Mouse (Mus musculus): ENCODE measurements around the gene H2-DMb1.
A peak's percentile ranks its signal among the peaks of the same experiment; 100 is the strongest.

Gene H2-DMb1

DNA sequence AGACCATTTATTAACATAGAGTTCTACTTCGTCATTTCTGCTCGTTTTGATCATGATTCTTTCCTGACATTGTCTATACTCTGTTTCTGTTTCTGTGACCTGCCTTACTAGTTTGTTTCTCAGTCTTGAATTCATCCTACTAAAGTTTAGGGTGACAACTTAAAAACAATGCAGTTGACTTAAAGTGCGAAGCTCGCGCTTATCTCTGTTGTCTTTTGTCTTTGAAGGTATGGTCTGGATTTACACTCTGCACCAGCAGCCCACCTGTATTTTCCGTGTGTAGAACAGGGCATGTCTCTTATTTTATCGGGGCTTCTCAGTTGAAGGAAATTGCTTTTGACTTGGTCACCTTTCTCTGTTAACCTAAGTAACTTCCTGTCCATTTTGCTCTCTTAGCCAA is 29.8 kb upstream of the H2-DMb1 start:
- no peak for DNase-seq (ENCODE audit: low spot score in 2 of 2)

GRCm38 (mm10) chr17:34123518-34123917 is 29.4 kb upstream of the H2-DMb1 start:
- no peak for DNase-seq (ENCODE audit: low spot score in 2 of 2)

DNA sequence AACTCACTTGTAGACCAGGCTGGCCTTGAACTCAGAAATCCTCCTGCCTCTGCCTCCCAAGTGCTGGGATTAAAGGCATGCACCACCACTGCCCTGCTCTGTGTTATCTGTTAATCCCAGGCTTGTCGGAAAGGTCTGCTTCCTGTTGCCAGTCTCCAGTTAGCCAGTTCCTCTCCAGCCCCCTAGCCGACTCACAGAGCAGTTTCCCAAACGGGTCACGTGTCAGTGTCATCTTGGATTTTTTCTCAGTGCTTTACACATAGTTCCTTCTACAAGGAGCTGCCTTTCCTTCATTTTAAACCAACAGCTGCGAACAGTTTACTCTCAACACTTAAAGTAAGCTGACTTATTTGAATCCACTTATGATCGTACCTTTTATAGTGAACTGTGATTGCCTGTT is 28.2 kb upstream of the H2-DMb1 start:
- DNase-seq (ENCODE audit: low spot score in 2 of 2): no peak

DNA sequence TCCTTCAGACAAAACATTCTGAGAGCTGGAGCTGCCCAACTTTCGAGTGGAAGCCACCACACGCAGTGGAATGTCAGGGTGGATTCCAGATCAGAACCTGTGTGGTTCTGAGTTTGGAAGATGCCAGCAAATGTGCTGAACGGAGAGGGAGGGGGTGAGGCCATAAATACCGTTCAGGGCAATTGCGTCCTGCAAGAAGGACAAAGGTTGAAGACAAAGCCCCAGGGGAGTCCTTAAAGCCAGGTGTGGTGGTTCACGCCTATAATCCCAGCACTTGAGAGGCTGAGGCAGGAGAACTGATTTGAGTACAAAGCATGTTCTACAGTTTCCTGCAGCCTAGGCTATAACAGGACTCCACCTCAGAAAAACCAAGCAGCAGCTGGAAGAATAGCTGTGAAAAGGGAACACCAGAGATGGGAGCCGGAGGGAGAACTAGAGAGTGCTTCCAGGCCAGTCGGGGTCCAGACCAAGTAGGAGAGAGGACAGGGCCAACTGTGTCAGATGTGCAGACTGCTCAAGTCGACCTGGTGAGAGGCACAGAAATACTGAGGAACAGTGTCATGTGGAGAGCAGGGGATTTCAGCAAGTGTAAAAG is 25.9 kb upstream of the H2-DMb1 start:
- DNase-seq (ENCODE audit: low spot score in 2 of 2): no peak

DNA sequence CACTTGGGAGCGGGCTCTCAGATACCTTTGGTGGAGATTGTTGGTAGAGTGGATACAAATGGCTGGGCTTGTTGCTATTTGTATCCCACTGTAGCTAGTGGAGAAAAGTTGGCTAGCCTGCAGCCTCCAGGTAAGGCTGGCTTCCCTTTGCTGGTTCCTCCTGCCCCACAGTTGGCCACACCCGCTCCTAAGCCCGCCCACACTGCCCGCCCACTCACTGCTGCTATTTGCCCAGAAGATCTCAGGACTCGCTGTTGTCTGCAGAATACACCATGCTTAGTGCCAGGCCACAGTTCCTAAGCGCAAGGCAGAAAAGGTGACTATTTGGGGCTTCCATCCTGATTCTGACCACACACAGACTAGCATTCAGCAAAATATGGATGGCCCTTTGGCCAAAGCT is 25.4 kb upstream of the H2-DMb1 start:
- peak; percentile 56 to 61 for DNase-seq (ENCODE audit: low spot score in 2 of 2)

DNA sequence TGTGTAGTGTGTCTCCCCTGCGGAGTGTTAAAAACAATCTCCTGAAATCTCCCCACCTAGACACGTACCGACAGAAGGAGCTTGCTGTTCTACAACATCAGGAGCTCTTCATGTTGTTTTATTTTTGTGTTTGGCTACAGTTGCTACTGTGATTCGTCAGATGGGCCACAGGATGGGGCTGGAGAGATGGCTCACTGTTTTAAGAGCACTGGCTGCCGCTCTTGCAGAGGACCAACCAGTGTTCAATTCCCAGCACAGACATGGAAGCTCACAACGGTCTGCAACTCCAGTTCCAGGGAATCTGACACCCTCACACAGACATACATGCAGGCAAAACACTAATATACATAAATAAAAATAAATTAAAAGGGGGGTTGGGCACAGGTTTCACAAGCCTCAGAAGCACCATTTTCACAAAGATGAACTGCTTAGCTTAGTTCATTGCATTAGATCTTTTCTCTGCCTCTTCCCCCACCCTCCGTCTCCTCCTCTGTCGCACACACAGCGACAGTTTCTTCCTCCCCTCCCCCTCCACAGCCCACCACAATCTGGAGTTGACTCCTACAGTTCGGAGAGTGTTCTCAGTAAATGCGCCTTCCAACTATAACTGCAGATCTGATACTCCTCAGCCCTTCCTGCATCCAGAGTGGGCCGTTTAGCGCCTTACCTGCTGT is 24.5 kb upstream of the H2-DMb1 start:
- no peak for DNase-seq (ENCODE audit: low spot score in 2 of 2)

DNA sequence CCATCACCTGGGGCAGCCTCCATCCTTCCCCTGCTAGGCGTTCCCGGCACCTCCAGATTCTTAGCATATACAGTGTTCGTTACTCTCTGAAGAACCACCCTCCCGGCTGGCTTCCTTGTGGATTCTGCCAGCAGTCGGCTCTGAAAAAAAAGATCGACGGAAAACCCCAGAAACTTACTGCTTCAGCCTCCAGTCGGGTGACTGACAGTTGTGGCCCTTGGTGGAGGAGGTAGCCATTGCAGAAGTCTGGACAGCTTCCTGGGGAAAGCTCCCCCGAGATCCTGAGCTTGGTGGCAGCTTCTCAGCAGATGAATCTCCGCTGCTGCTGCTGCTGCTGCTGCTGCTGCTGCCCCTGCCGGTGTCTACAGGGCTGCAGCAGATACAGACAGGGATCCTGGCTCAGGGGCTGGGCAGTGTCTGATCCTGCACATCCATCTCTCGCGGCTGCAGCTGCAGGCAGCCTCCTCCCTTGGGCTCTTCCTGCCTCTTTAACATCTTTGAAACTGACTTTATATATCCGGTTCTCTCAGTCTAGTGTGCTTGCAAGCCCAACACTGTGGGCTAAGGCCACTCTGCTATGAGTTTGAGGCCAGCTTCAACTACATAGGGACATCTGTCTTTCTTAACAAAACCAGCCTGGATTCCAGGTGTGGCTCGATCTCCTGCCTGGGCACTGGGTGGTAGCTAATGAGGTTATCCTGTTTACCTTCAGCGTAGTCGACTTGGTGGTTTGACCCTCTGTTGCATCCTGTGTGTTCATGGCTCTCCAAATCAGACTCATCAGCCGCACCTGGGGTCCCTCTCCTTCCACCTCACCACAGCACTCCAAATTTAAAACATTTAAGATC is 23.7 kb upstream of the H2-DMb1 start:
- DNase-seq (ENCODE audit: low spot score in 2 of 2): no peak

DNA sequence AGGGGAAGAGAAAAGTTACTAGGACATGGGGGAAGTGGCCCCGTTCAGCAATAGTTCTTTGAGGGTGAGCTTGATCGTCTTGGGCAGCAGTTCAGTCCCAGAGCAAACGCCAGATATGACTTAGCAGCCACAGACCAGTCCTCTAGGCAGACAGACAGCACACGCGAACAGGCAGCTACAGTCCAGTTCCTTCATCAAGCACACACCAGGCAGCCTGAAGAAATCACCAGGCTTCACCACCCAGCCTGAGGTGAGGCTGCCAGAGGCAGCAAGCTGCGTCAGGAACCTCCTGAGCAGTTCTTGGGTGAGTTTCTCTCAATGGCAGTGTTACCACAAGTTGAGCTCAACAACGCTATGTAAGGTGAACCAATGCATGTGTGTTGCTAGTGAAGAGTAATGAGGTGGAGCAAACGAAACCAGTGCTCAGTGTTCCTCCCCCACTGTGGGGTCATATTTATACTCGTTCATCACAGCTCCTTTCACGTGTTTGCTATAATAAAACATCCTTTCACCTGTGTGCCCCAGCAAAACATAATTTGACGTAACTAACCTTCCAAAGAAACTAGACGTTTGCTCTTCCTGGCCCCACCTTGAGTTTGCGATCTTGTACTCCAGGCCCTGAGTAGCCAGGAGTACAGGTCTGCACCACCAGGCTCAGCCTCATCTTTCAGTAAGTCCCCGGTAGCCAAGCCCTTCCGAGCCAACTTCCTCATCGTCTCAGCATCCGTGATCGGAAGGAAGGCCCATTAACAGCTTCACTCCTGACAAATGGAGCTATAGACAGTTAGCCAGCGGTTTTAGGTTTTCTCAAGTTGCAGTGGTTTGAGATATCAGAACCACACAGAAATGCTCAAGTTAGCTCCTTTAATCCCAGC is 22.6 kb upstream of the H2-DMb1 start:
- DNase-seq (ENCODE audit: low spot score in 2 of 2): no peak

DNA sequence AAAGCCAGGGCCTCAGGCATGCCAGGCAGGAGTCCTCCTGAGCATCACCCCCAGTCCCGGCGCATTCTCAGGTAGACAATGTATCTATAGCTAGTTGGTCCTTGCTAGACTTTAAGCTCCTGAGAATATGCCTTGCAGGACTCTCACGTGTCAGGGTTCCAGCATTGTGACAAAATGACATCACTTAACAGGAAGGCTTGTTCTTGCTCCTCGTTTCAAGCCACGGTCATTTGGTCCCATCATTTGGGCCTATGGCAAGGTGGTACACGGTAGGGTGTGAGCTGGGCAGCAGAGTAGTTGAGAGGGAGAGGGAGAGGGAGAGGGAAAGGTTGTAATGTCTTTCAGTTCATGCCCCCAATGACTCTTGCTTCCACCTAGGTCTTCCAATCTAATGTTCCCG is 21.0 kb upstream of the H2-DMb1 start:
- DNase-seq (ENCODE audit: low spot score in 2 of 2): no peak

DNA sequence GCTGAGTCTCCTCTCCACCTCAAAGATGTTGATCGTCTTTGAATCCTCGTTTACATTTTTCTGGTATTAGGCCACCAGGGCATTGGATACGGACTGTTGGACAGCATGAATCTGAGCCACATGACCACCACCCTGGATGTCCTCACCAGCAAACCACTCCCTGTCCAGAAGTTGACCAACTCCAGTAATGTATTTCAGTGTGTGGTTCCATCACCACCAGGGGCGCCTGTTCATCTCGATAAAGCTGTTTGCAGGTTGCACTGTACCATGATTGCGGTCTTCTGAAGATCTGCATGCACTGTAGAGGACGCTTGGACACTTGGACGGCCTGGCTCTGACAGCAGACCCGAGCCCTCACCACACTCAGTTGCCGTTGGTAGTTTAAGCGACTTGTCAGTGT is 19.6 kb upstream of the H2-DMb1 start:
- no peak for DNase-seq (ENCODE audit: low spot score in 2 of 2)

DNA sequence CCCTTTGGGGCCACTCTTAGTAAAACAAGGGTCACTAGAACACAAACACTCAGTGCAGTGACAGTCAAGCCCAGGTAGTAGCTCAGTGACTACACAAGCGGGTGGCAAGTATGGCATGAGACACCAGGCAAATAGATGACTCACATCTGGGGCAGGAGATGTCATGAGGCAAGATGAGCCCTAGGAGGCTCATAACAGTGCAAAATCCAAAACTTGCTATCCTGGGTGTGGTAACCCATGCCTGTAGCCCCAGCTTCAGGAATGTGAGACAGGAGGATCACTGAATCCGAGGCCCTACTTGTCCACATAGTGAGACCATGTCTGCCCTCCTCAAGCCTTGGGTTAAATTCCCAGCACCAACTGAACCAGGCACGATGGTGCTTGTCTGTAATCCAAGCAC is 18.4 kb upstream of the H2-DMb1 start:
- DNase-seq (ENCODE audit: low spot score in 2 of 2): no peak

DNA sequence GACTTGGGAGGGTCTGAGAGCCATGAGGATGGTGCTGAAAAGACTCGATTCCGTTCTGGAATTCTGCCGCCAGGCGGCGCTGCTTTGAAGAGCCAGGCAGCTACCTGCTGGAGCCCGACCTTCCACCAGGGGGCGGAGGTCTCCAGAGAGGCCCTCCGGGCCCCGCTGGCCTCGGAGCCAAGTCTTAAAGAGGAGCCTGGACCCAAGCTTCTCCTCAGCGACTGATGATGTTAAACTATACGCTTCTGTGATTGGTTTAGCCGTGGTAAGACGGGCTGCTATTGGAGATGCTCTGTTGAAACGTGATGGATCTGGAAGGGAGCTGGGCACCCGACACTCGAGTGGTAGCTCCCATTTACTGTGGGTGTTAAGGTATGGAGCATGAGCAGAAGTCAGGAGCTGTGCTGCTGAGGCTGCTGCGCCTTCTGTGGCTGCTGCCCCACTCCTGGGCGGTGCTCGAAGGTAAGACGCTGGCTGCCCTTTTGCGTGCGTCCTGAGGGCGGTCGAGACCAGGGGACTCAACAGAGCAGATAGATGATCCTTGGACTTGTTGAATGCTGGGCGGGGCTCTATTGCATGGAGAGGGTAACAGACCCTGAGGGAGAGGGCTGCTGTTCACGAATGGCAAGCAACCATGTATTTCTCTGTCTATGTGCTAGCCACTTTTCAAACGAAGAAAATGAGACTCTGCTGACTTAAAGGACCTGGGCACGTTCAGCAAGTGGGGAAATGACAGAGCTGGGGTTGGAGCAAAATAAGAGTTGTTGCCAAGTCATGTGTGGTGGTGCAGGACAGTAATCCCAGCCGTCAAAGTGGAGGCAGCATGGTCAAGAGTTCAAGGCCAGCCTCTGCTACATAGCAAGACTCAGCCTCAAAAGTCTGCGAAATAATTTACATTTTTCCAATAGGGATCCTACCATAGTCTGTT is 17.3 kb upstream of the H2-DMb1 start:
- DNase-seq (ENCODE audit: low spot score in 2 of 2): peak; percentile 95 to 99

DNA sequence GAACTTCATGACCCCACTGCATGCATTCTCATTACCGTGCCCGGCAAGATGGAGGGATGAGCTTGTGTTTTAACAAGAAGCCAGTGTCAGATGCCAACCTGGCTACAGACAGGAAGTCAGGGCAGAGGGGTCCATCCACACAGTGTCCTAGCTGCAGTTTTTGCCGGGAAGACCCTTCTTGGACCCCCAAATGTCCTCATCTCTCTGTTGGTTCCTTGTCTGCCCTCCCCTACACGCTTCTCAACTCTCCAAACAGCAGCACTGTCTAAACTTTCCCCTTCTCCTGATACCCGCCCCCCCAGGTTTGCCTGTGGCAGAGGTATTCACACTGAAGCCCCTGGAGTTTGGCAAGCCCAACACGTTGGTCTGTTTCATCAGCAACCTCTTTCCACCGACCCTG is 15.3 kb upstream of the H2-DMb1 start:
- DNase-seq (ENCODE audit: low spot score in 2 of 2): no peak

GRCm38 (mm10) chr17:34138655-34139054 is 14.2 kb upstream of the H2-DMb1 start:
- DNase-seq (ENCODE audit: low spot score in 2 of 2): no peak

DNA sequence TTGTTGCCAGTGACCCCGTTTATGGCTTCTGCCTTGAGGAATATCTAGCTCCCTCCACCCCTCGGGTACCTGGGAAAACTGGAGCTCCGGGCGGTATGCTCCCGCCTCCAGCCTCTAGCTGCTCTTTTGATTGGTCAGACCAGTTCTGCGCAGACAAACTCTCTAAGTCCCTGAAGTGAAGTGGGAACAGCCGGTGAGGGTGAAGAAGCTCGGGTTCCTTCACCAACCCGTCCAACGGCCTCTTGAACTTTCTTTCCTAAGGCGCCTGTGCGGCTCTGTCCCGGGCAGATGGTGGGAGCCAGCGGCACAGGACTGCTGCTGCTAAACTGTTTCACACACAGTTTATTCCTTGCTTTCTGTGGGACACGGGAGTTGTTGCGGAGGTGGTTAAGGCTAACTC is 13.5 kb upstream of the H2-DMb1 start:
- DNase-seq (ENCODE audit: low spot score in 2 of 2): no peak

- no peak for DNase-seq (ENCODE audit: low spot score in 2 of 2)
Measured at GRCm38 (mm10) chr17:34140240-34140639, 12.6 kb upstream of the H2-DMb1 start.

- no peak for DNase-seq (ENCODE audit: low spot score in 2 of 2)
Measured at GRCm38 (mm10) chr17:34141448-34141847, 11.4 kb upstream of the H2-DMb1 start.

DNA sequence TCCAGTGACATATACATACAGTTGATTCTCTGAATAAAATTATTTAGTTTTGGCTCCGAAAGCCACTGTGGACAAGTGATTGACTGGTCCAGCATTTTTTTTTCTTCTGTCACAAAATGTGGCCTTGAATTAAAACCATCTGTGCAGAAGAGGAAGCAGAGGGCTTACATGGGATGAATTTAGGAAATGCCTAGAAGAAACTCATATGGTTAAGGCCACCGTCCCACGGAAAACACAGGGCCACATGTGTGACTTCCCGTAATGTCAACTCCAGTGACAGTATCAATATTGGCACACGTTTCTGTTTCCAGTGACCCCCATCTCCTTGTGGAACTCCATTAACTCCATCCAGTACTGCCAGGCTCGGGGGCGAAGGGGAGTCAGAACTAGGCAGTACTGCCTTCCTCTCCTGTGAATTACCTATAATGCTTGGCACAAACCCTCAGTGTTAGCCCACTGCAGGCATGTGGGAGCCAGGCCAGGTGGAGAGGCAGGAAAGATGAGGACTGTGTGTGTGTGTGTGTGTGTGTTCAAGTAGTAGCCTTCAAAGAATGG is 10.3 kb upstream of the H2-DMb1 start:
- no peak for DNase-seq (ENCODE audit: low spot score in 2 of 2)

- DNase-seq (ENCODE audit: low spot score in 2 of 2): peak; percentile 76 to 82
Measured at GRCm38 (mm10) chr17:34143033-34143432, 9.8 kb upstream of the H2-DMb1 start, which contains the start of gene H2-DMb2. TSS of gene H2-DMb2 (plus strand) at chr17:34143307.

DNA sequence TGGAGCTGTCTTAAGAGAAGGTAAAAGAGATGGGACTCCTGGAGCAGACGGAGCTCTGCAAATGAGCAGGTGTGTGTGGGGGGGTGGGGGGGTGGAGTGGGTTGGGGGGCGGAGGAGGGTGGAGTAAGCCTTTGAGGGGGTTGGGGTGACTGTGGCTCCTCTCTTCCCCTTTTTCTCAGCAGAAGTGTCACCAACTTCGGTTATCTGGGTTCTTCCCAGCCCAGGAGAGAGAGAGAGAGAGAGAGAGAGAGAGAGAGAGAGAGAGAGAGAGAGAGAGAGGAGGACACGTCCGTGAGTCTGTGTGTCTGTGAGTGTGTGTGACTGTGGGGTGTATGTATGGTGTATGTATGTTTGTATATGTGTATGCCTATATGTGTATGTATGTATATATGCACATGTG is 9.4 kb upstream of the H2-DMb1 start:
- DNase-seq (ENCODE audit: low spot score in 2 of 2): no peak
